Mouse (Mus musculus) hindbrain, embryonic 16.5 days (tissue): ENCODE data around the gene 1700013G24Rik. TPM values are rescaled to one million over a fixed set of nuclear protein-coding genes. Genes with fewer than 3 reads are reported as not detected.
"Not testable (repeated sequence)": the region's sequence is repeated elsewhere in the genome, so short reads cannot be mapped to it uniquely, and the experiment has no call there.

Experiments used
- ATAC-seq: fragments of 200-750 bp; cut with Nextera tagmentation; 2 replicates; pipeline ENCODE4 v1.8.0; 2017; ENCODE audit warnings: moderate TSS enrichment, moderate library complexity
- H3K27ac ChIP-seq: fragments of 300-500 bp; sonication (generic); 2 replicates; pipeline ENCODE4 v1.5.1; 2014; ENCODE audit warnings: low read depth, mild to moderate bottlenecking, control low read depth, low read length, moderate library complexity
- H3K27me3 ChIP-seq: fragments of 300-500 bp; sonication (generic); replicated peaks from 2 replicates; pipeline ENCODE4 v1.6.1; 2014; ENCODE audit warnings: low read length; ENCODE audit not compliant: control insufficient read depth, insufficient read depth
- H3K36me3 ChIP-seq: fragments of 300-500 bp; sonication (generic); 2 replicates; pipeline ENCODE4 v1.6.1; 2014; ENCODE audit warnings: mild to moderate bottlenecking, low read length, moderate library complexity, mixed read lengths; ENCODE audit not compliant: control insufficient read depth, insufficient read depth
- H3K4me1 ChIP-seq: fragments of 300-500 bp; sonication (generic); 2 replicates; pipeline ENCODE4 v1.6.1; 2014; ENCODE audit warnings: low read depth, low read length; ENCODE audit not compliant: control insufficient read depth, insufficient read depth
- H3K4me2 ChIP-seq: fragments of 300-500 bp; sonication (generic); 2 replicates; pipeline ENCODE4 v1.6.1; 2014; ENCODE audit warnings: mild to moderate bottlenecking, low read length, control low read depth, moderate library complexity
- H3K4me3 ChIP-seq: fragments of 300-500 bp; sonication (generic); 2 replicates; pipeline ENCODE4 v1.5.1; 2014; ENCODE audit warnings: mild to moderate bottlenecking, low read length, control low read depth, moderate library complexity
- H3K9ac ChIP-seq: fragments of 300-500 bp; sonication (generic); 2 replicates; pipeline ENCODE4 v1.6.1; 2014; ENCODE audit warnings: low read depth, mild to moderate bottlenecking, control low read depth, low read length, moderate library complexity
- H3K9me3 ChIP-seq: fragments of 300-500 bp; sonication (generic); 2 replicates; pipeline ENCODE4 v1.6.1; 2014; ENCODE audit warnings: mild to moderate bottlenecking, low read length, moderate library complexity; ENCODE audit not compliant: control insufficient read depth
- WGBS: fragments of 180-500 bp; shearing (Covaris S2); extraction: QIAGEN DNeasy Blood & Tissue Kit; methylation state at CpG from one replicate; pipeline ENCODE4 v1.1.7; 2014; 5-methylcytosine and 5-hydroxymethylcytosine counted together
- polyA plus RNA-seq: library from polyadenylated mRNA; unstranded; fragments of >200 nt; fragmentation: Nextera tagmentation; extraction: Ambion mirVana; gene quantifications from 2 replicates; pipeline ENCODE4 v1.2.1, GENCODE M21; 2015

The 1700013G24Rik gene
- not detected in 2 replicates for polyA plus RNA-seq

- Histone ChIP-seq H3K36me3 (no peaks in the 10 kb centered on the region), H3K27me3 (no peaks in the 10 kb centered on the region), H3K4me2 (no peak within 1 kb of the TSS), H3K4me1 (no peaks in the 10 kb centered on the region), H3K9ac (no peak within 1 kb of the TSS), H3K27ac (no peak within 1 kb of the TSS), H3K4me3 (no peak within 1 kb of the TSS), H3K9me3 (no peaks in the 10 kb centered on the region)
- 84% methylated on average over 8 of the region's 8 CpGs for WGBS
- ATAC-seq: no peak
Observed at GRCm38 (mm10) chr4:137453234-137453767, at the start of gene 1700013G24Rik. Gene 1700013G24Rik, plus strand, starts transcription at chr4:137453284.

GRCm38 (mm10) chr4:137405571-137405970 is 47.5 kb upstream of the 1700013G24Rik start:
- Histone ChIP-seq H3K9ac (no peak overlapping the region), H3K36me3 (no peaks in the 10 kb centered on the region), H3K9me3 (no peaks in the 10 kb centered on the region), H3K27me3 (no peaks in the 10 kb centered on the region), H3K4me2 (no peak overlapping the region), H3K27ac (no peak overlapping the region), H3K4me3 (no peak overlapping the region), H3K4me1 (no peaks in the 10 kb centered on the region)
- ATAC-seq: no peak
- 90% methylated on average over 3 of the region's 3 CpGs for WGBS

DNA sequence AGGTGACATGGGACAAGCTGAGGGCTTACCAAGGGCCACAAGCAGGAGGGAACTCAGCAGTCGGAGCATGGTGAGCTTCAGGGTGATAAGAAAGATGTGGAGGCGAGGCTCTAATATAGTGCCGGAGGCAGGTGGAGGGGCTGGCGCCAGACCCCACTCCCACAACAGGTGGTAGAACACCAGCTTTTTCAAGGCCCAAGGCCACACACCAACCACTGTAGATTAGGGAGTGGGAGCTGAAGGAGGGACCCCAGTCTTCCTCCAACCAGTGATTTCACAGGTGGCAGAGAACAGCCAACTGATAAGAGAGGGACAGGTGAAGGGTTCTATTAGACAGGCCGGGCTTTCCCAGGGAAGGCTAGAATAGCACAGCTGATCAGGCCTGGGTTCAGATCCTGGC is 43.4 kb upstream of the 1700013G24Rik start, which contains the start of gene Cela3a:
TSS of gene Cela3a (minus strand) at position 101 of the 400 bp plus-strand sequence.
- Histone ChIP-seq H3K4me3 (no peak within 1 kb of the TSS), H3K9me3 (no peaks in the 10 kb centered on the region), H3K4me1 (no peaks in the 10 kb centered on the region), H3K27ac (no peak within 1 kb of the TSS), H3K27me3 (no peaks in the 10 kb centered on the region), H3K9ac (no peak within 1 kb of the TSS), H3K4me2 (no peak within 1 kb of the TSS), H3K36me3 (no peaks in the 10 kb centered on the region)
- WGBS: 93% methylated on average over 5 of the region's 5 CpGs
- no peak for ATAC-seq

DNA sequence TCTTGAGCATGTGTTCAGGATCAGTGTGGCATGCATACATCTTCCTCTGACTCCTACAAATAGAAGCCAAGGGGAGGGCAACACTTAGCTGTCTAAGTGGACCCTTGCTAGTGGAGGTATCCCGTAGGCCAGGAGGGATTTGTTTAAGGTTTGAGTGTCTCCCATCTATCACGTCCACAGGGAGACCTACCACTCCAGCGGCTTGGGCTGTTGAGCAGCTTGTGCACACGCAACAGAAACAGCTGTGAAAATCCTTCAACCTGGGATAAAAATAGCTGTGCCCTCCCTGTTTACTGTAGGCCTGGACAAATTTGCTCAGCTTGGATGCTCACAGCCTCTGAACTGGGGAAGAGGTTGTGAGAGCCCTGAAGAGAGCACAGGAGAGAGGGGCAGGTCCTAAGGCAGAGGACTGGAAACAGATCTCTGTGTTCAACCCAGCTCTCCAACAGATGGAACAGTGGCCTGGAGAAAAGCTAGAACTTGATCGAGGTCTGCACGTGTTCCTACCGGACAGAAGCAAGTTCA is 40.8 kb upstream of the 1700013G24Rik start:
- not testable (repeated sequence) for H3K9ac ChIP-seq, H3K4me1 ChIP-seq, H3K27ac ChIP-seq, H3K9me3 ChIP-seq, H3K4me3 ChIP-seq, H3K36me3 ChIP-seq, H3K27me3 ChIP-seq, ATAC-seq, H3K4me2 ChIP-seq
- WGBS: 88% methylated on average over 7 of the region's 7 CpGs

GRCm38 (mm10) chr4:137414936-137415335 is 38.1 kb upstream of the 1700013G24Rik start:
- no peak for ATAC-seq
- H3K27ac ChIP-seq: no peak overlapping the region
- no peak overlapping the region for H3K9ac ChIP-seq
- H3K4me3 ChIP-seq: no peak overlapping the region
- H3K36me3 ChIP-seq: no peaks in the 10 kb centered on the region
- no peaks in the 10 kb centered on the region for H3K4me1 ChIP-seq
- H3K4me2 ChIP-seq: no peak overlapping the region
- H3K9me3 ChIP-seq: no peaks in the 10 kb centered on the region
- no peaks in the 10 kb centered on the region for H3K27me3 ChIP-seq
- 67% methylated on average over 1 of the region's 1 CpGs for WGBS

DNA sequence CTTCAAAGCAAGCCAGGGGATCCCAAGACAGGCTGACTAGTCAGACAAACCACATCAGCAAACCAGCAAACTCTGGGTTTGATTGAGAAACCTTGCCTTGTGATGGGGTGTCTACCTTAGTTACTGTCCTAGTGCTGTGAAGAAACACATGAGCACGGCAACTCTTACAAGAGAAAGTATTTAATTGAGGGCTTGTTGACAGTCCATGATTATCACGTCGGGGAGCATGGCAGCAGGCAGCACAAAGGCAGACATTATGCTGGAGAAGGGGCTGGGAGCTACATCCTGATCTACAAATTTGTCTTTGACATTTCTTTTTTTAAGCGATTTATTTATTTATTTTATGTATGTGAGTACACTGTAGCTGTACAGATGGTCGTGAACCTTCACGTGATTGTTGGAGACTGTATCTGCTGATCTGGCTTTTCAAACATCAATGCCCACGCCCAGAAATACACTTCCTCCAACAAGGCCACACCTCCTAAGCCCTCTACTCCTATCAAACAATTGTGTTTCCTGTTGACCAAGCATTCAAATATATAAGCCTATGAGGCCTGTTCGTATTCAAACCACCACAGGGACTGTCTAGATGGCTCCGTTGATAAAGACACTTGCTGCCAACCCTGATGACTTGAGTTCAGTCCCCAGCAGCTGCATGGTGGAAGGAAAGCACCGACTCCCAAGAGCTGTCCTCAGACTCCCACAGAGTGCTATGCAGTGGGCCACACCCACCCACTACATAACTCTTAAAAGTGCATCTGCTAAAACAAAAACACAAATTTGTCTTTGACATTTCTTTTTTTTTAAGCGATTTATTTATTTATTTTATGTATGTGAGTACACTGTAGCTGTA is 35.1 kb upstream of the 1700013G24Rik start:
- Histone ChIP-seq H3K4me2 (no peak overlapping the region), H3K27ac (no peak overlapping the region), H3K4me1 (no peaks in the 10 kb centered on the region), H3K9me3 (no peaks in the 10 kb centered on the region), H3K27me3 (no peaks in the 10 kb centered on the region), H3K9ac (no peak overlapping the region), H3K36me3 (no peaks in the 10 kb centered on the region), H3K4me3 (no peak overlapping the region)
- WGBS: 80% methylated on average over 11 of the region's 11 CpGs
- ATAC-seq: no peak

- WGBS: 93% methylated on average over 4 of the region's 4 CpGs
- no peak within 1 kb of the TSS for H3K27ac ChIP-seq
- no peak for ATAC-seq
Observed at GRCm38 (mm10) chr4:137430502-137430901, 22.6 kb upstream of the 1700013G24Rik start, which contains the start of gene Cela3b. Gene Cela3b, minus strand, starts transcription at chr4:137430540.

GRCm38 (mm10) chr4:137432700-137433550 is 20.2 kb upstream of the 1700013G24Rik start:
- H3K4me3 ChIP-seq, H3K9me3 ChIP-seq, H3K27ac ChIP-seq, ATAC-seq, H3K36me3 ChIP-seq, H3K27me3 ChIP-seq, H3K9ac ChIP-seq, H3K4me1 ChIP-seq, H3K4me2 ChIP-seq: not testable (repeated sequence)
- 71% methylated on average over 10 of the region's 10 CpGs for WGBS

More at GRCm38 (mm10) chr4:137430502-137430901, 22.6 kb upstream of the 1700013G24Rik start, which contains the start of gene Cela3b:
- Histone ChIP-seq H3K9ac (no peak within 1 kb of the TSS), H3K9me3 (no peaks in the 10 kb centered on the region), H3K4me2 (no peak within 1 kb of the TSS), H3K4me3 (no peak within 1 kb of the TSS), H3K27me3 (no peaks in the 10 kb centered on the region), H3K4me1 (no peaks in the 10 kb centered on the region), H3K36me3 (no peaks in the 10 kb centered on the region)
